Mouse (Mus musculus): ENCODE measurements at regions not wholly inside any gene's neighbourhood (a gene's known extent, or its start where the extent isn't known, plus 50 kb on each side); places are given as distances from the start of the nearest gene placed in this dataset.

GRCm38 (mm10) chr8:92740286-92740808, 66.3 kb downstream of the Irx6 start:
- TF ChIP-seq CTCF (IDR thresholded peaks at IDR 0.05; ENCODE audit: insufficient read depth, low read length) (no peak), POLR2A (IDR thresholded peaks at IDR 0.05; ENCODE audit: borderline replicate concordance, extremely low read depth, low read depth, low read length) (no peak)
